Mouse (Mus musculus) left cerebral cortex, postnatal 25 days (tissue): Measurements from ENCODE around the gene Adssl1. TPM values are rescaled to one million over a fixed set of nuclear protein-coding genes. Genes with fewer than 3 reads are reported as not detected.
A peak's percentile ranks its signal among the peaks of the same experiment; 100 is the strongest.

Source experiments
- DNase-seq, 2 experiments: peaks; one replicate each; pipeline ENCODE4 v3.0.0; 2022; ENCODE audit warnings: low spot score in 2 of 2, mixed read lengths in 1 of 2
- intact Hi-C: fragments of 180-260 bp; cut with DNase I; formaldehyde crosslinking; loops from one replicate; pipeline ENCODE4 v1.15.1; 2025
- microRNA-seq, 2 experiments: library from miRNA; unstranded; fragments of <30 nt; microRNA quantifications; one replicate each; pipeline ENCODE4 v1.2.0; 2022
- total RNA-seq, 2 experiments: library from RNA; stranded (reverse); gene quantifications; 2 replicates each; pipeline ENCODE4 v1.2.3; 2021

Adssl1 gene
- total RNA-seq, 2 experiments from 2014 or later, result 16.4 to 18.2 TPM

GRCm38 (mm10) chr12:112670718-112671393 is 51.0 kb downstream of the Adssl1 start:
- intact Hi-C loops, result no loop called here
- no peak for DNase-seq

GRCm38 (mm10) chr12:112671891-112672290 is 52.0 kb downstream of the Adssl1 start:
- intact Hi-C loops, result no loop called here
- DNase-seq, result no peak

GRCm38 (mm10) chr12:112672744-112673575 is 53.1 kb downstream of the Adssl1 start:
- intact Hi-C loops, result no loop called here
- DNase-seq, result no peak

DNA sequence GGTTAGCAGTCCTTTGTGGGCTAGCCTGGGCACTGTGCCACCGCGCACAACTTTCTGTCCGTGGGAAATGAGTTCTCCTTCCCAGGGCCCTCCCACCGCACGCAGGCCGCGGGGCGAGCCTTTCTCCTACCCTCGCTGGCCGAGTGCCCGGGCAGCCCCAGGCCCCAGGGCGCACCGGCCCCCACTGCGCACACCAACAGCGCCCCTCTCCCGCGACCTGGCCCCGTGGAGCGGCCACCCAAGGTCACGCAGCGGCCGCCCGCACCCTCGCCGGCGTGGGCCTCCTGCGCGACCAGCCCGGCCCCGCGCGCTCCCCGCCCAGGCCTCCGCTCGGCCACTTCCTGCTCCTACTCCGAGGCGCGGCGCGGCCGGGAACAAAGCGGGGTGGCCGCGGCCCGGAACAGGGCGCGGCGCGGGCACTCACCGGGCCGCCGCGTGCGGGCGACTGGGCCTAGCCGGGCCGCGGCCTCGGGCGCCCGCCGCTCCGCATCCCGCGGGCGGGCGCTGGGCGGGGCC is 53.8 kb downstream of the Adssl1 start:
- intact Hi-C loops, result loop anchor here (2.0 kb wide), 1 partner anchor 49 kb away; no protein-coding TSS in a partner anchor
- peak; percentile 36 to 56 for DNase-seq

GRCm38 (mm10) chr12:112674132-112675011 is 54.5 kb downstream of the Adssl1 start, which contains the start of gene Akt1:
Gene Akt1 (minus strand): TSS chr12:112674884.
- DNase-seq, result peak; percentile 34 to 45
- intact Hi-C loops, result loop anchor here (1.0 to 2.0 kb wide), 2 partner anchors 21 to 48 kb away; no protein-coding TSS in a partner anchor

- intact Hi-C loops, result loop anchor here (1.0 to 2.0 kb wide), 2 partner anchors 22 to 47 kb away; no protein-coding TSS in a partner anchor
- DNase-seq, result peak; percentile 78 to 83
Measured at GRCm38 (mm10) chr12:112675245-112676035, 55.6 kb downstream of the Adssl1 start.

- intact Hi-C loops, result no loop called here
- no peak for DNase-seq
Measured at GRCm38 (mm10) chr12:112677076-112677475, 57.2 kb downstream of the Adssl1 start.

GRCm38 (mm10) chr12:112677943-112678554 is 58.2 kb downstream of the Adssl1 start:
- intact Hi-C loops, result no loop called here
- DNase-seq, result no peak

- intact Hi-C loops, result no loop called here
- no peak for DNase-seq
Measured at GRCm38 (mm10) chr12:112678555-112679026, 58.7 kb downstream of the Adssl1 start, which contains the start of gene Zbtb42. Gene Zbtb42 (plus strand): TSS chr12:112678828.

- no peak for DNase-seq
Measured at GRCm38 (mm10) chr12:112679027-112679996, 59.5 kb downstream of the Adssl1 start.

GRCm38 (mm10) chr12:112683351-112683750 is 63.5 kb downstream of the Adssl1 start:
- intact Hi-C loops, result no loop called here
- peak in 1 of 2 experiments; percentile 66 for DNase-seq

More at GRCm38 (mm10) chr12:112679027-112679996, 59.5 kb downstream of the Adssl1 start:
- intact Hi-C loops, result no loop called here

DNA sequence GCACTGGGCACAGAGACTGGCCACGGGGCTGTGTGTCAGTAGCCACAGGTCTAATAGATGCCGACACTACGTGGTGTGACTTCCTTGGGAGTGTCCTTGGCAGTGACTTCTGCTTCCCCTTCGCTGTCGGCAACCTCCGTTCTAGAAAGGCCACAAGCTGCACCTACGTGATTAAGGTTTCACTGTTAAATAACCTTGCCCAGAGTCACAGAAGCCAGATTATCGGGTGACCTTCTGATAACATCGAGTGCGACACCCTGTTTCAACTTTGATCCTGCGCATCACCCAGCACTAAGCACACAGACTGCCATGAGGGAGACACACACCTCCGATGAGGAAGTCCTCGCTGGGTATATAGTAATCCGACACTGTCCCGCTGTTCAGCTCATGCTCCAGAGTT is 68.6 kb downstream of the Adssl1 start:
- no peak for DNase-seq
- intact Hi-C loops, result no loop called here

Small RNA genes within 50 kb of the gene (microRNA-seq; reads per million reads assigned to microRNA genes)
- gene Mir6939, result 0.67 to 1.5 reads per million in 2 experiments

Other genes with a start within 250 kb of the Adssl1 start
- gene A530016L24Rik, start 130.6 kb upstream of the Adssl1 start, total RNA-seq, result under 1 TPM; 0.23 to 0.48 TPM
- 100 to 1,000 TPM; 131 to 133 TPM for gene Tmem179, start 103.3 kb upstream of the Adssl1 start, total RNA-seq
- 100 to 1,000 TPM; 108 to 155 TPM for gene Inf2, start 31.3 kb upstream of the Adssl1 start, total RNA-seq
- gene Siva1, start 24.6 kb downstream of the Adssl1 start, total RNA-seq, result 10 to 100 TPM; 17.4 to 18.8 TPM
- gene Akt1, start 54.8 kb downstream of the Adssl1 start, total RNA-seq, result 100 to 1,000 TPM; 138 to 140 TPM
- 1 to 10 TPM in 1 of 2 experiments, under 1 TPM in 1; 0.76 to 1.3 TPM for gene Zbtb42, start 58.8 kb downstream of the Adssl1 start, total RNA-seq
- gene Cep170b, start 100.4 kb downstream of the Adssl1 start, total RNA-seq, result 100 to 1,000 TPM; 246 TPM
- gene Pld4, start 140.6 kb downstream of the Adssl1 start, total RNA-seq, result 10 to 100 TPM in 1 of 2 experiments, 1 to 10 TPM in 1; 9.3 to 10.7 TPM
- gene Ahnak2, start 182.6 kb downstream of the Adssl1 start, total RNA-seq, result 1 to 10 TPM; 5.3 to 5.5 TPM
- gene Clba1, start 188.9 kb downstream of the Adssl1 start, total RNA-seq, result 10 to 100 TPM; 17.1 to 17.7 TPM
- gene Cdca4, start 209.4 kb downstream of the Adssl1 start, total RNA-seq, result 10 to 100 TPM in 1 of 2 experiments, 1 to 10 TPM in 1; 9.5 to 10.6 TPM
- not detected for gene Gpr132, start 248.2 kb downstream of the Adssl1 start, total RNA-seq